Mouse (Mus musculus) megakaryocyte, adult 5-6 weeks (primary cell): ENCODE results near the gene Dab1. TPM values are rescaled to one million over a fixed set of nuclear protein-coding genes. Genes with fewer than 3 reads are reported as not detected.

Experiments
- ATAC-seq: 2 replicates; pipeline ENCODE4 v1.8.0; 2016; ENCODE audit warnings: mild to moderate bottlenecking, inconsistent platforms; ENCODE audit not compliant: poor library complexity, severe bottlenecking
- total RNA-seq, 2 experiments: library from RNA; stranded (forward) in 1 of 2; stranded (reverse) in 1 of 2; fragments of 153-499, 151-499 nt in 1 of 2; fragments of 221-1000, 200-1000 nt in 1 of 2; gene quantifications; 2 replicates each; pipeline versions ENCODE4 v1.2.3 to v1.2.4; 2015 to 2017

The Dab1 gene
- total RNA-seq, 2 experiments from 2014 or later: not detected

DNA sequence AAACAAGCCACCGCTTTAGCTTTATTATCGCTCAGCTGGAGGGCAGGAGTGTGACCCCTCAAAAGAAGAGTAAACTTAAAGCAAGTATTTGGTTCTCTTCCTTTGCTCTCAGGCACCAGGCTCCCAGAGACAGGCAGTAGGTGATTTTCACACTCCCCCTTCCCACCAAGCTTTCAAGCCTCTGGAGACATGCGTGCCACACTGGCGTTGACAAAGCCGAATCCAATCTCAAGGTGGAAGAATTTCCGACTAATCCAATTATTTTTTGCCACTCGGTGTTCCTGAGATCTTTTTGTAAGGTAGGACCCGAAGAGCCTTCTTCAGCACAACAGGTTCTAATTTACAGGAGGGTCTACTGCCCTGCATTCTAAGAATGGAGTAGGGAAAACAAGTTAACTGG lies 747.3 kb downstream of the Dab1 start:
- no peak for ATAC-seq

DNA sequence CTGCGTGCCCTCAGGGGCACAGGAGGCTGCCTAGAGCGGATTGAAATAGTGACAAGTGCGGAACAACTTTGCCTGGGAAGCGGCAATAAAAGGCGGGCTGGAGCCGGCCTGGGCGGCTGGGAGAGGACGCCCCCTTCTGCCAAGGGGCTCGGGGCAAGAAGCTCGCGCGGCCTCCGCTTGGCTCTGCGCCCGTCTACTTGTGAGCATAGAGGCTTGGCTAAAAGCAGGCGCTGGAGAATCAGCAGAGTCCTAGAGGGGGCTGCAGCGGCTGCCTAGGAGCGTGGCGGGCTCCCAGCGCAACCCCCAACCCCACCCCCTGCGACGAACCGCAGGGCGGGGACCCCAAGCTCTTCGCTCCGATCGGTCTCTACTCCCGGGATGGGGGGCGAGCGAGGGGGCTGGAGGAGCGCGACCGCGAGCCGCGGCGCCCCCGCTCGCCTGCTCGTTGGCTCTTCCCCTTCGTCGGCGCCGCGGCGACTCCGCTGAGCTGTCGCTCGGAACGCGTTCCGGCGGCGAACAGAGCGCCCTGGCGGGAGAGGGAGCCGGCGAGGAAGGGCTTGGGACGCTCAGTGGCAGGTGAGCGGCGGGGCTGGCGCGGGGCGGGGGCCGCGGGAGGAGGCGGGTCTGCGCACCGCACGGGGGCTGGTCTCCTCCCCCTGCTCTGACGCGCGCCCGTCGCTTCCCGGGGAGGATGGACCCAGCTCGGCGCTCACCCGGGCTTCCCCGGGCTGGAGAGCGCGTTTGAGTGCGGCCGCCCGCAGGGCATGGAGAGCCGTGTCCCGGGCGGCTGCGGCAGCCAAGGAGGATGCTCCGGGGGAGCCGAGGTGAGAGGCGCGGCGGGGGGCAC lies 748.0 kb downstream of the Dab1 start:
- no peak for ATAC-seq

GRCm38 (mm10) chr4:104367741-104368411 lies 748.7 kb downstream of the Dab1 start:
- no peak for ATAC-seq

GRCm38 (mm10) chr4:104368561-104369021 lies 749.4 kb downstream of the Dab1 start:
- no peak for ATAC-seq

DNA sequence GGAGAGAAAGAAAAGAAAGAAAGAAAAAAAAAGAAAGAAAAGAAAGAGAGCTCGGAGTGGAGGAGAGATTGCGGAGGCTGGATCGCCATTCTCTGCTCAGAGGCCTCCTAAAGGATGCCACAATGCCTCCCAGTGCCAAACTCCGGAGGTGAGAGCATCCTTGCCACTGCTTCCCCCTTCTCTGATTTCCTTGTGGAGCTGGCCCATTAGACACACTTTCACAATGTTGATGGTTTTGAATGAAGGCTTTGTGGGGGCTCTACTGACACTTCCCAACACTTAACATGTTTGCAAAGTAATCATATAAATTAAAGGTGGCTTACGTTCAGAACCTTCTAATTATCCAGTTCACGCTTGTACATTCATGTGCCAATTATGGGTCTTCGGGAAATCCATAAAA lies 749.9 kb downstream of the Dab1 start:
- ATAC-seq: no peak

DNA sequence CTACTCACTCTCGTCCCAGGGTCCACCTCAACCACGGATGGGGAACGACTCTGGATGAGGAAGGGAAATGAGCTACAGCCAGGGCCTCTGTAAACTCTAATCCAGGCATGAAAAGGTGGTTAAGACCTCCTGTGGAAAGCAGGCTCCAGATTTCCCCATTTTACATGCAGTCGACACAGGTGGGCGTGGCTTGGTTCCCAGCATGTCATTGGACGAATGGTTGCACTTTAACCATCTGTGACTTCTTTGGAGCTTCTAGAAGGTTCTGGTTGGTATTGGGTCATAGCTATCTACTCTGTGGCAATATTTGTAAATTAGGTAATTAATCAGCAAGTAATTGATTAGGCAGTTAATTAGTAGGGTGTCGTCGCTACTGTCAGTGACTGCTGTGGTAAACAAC lies 752.0 kb downstream of the Dab1 start:
- no peak for ATAC-seq

- ATAC-seq: no peak
These were observed 755.0 kb downstream of the Dab1 start for GRCm38 (mm10) chr4:104374191-104374590.

- no peak for ATAC-seq
These were observed 765.5 kb downstream of the Dab1 start for GRCm38 (mm10) chr4:104384704-104385103.

DNA sequence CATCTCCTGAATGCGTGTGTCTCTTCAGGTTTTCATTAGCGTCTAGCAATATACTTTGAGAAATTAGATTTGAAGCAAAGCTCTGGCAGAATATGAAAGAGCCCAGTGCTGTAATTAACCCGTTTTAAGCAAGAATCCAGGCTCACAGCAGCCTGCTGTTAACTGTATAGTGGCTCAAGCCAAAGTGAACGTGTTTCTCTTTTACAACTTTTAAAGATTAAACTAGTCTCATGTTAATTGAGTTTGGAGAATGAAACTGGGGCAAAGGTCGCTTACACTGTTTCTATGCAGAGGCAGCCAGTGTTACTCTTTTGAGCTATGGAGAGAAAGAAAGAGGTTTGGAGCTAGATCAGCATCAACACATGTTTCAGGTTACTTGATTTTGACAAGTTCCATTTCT lies 766.1 kb downstream of the Dab1 start:
- ATAC-seq: no peak

DNA sequence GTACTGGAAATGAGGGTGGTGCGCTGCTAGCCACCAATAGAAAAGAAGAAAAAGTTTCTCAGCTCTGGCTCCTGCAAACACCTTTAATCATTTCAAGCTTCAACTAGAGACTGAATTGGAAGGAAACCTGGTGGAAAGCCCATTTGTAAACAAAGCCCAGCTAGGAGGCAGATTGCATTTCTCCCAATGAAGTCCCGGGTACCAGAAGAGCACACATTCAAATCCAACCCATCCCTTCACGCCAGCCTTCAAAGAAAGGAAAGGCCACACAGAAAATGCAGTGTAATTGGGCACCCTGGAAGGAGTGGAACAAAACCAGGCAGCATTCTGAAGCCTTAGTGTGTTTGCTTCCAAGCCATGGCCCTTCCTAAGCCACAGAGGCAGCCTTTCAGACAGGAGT lies 776.4 kb downstream of the Dab1 start:
- ATAC-seq: no peak

DNA sequence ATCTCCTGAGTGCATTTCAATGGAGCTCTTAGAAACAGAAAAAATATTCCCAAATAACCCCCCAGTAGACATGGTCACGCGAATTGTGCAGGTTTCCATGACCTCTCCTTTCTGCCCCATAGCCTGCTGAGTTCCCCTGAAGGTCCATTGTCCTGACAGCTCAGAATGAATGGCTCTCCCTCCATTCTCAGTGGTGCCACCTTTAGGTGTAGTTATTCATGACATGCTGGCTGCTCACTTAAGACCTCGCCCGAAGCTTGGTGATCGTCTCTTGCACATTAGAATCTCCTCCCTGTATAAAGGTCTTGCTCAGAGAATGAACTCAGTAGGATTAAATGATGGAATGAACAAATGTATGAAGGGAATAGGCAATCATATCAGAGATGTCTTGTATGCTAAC lies 776.9 kb downstream of the Dab1 start:
- no peak for ATAC-seq

DNA sequence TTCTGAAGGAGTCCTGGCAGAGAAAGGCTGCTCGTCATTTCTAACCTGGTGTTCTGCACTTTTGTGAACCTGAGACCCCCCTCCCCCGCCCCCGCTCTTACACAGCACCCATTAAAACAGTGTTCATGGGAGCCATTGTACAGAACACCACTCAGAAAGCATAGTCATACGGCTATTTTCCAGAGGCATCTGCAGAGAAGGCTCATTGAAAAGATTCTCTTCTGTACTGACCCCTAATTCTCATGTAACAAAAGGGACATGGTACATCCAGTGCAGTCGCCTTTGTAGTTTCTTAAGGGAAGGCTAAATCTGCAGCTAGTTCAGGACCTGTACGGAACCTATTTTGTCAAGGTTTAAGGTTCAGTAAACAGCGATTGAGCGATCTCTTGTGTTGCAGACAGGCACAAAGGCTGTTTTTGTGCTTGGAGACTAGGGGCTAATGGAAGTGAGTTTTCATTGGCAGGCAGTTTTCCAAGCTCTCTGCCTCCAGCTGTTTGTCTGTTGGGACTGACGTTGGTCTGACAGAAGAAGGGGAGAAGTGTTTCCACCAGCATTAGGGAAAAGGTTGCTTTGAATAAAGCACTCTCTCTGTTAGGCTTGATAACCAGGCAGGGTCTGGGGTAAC lies 780.1 kb downstream of the Dab1 start:
- ATAC-seq: no peak

DNA sequence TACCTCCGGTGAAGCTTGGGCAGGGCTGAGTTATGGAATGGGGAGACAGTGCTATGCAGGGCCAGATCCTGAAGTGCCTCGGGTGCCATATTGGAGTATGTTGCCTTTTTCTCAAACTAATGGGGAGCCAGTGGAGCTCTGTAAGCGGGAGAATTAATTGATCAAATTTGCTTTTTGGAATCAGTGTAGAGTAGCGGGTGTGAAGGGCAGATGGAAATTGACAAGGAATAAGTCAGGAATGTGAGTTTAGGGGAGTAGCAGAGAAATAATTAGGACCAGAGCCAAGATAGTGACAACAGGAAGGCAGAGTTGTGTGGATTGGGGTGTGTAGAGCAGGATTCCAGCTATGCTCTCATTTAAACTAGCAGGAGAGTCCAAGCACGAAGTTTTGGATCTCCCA lies 784.9 kb downstream of the Dab1 start:
- no peak for ATAC-seq

- no peak for ATAC-seq
These were observed 791.8 kb downstream of the Dab1 start for GRCm38 (mm10) chr4:104410922-104411321.

GRCm38 (mm10) chr4:104415482-104415881 lies 796.3 kb downstream of the Dab1 start:
- no peak for ATAC-seq

DNA sequence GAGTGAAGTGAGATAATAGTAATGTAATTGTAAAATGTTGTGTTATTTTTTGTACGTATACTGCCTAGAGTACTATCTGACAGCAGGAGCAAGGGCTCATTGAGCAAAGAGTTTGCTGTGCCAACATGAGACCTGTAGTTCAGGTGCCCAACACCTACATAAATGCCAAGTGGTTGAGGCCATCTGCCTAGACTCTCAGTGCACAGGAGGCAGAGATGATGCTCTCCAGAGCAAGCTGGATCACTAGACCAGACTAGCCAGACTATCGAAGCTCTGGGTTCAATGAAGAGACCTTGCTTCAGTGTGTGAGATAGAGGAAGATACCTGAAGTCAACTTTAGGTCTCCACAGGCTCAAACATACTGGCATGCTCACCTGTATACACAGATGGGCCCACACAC lies 799.2 kb downstream of the Dab1 start:
- ATAC-seq: no peak

- no peak for ATAC-seq
These were observed 802.0 kb downstream of the Dab1 start for GRCm38 (mm10) chr4:104420983-104421680.

GRCm38 (mm10) chr4:104429127-104429526 lies 810.0 kb downstream of the Dab1 start:
- ATAC-seq: no peak

- ATAC-seq: no peak
These were observed 812.2 kb downstream of the Dab1 start for GRCm38 (mm10) chr4:104431231-104431855.

DNA sequence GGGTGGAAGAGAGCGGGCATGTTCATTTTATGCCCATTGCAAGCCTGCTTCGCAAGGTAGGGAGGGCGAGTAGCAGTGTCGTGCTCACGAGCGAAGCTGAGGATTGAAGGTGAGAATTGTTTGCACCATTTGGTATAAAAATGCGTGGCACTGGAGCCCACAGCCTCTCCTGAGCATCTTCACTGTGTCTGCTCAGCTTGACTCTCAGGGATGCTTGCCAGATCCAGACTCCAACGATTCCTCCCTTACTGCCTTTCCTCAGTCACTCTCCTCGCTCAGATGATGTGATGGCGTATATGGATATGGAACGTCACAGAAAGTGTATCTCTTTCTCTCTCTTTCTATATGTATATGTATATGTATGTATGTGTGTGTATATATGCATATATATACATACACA lies 813.0 kb downstream of the Dab1 start:
- ATAC-seq: no peak

GRCm38 (mm10) chr4:104435736-104436135 lies 816.6 kb downstream of the Dab1 start:
- no peak for ATAC-seq
